Mouse (Mus musculus) neural tube, postnatal 0 days (tissue): ENCODE results near the gene Ttc25. TPM values are rescaled to one million over a fixed set of nuclear protein-coding genes. Genes with fewer than 3 reads are reported as not detected.

Experiments used
- polyA plus RNA-seq: library from polyadenylated mRNA; unstranded; fragments of >200 nt; fragmentation: Nextera tagmentation; extraction: Ambion mirVana; gene quantifications from 2 replicates; pipeline ENCODE4 v1.2.1, GENCODE M21; 2015

The Ttc25 gene
- 1.3 and 2.2 TPM in 2 replicates for polyA plus RNA-seq

GRCm38 (mm10) chr11:100544832-100545745 lies at the start of gene Ttc25:
Ttc25 (plus strand) TSS chr11:100545607.

GRCm38 (mm10) chr11:100527458-100528374 lies 17.7 kb upstream of the Ttc25 start, which contains the start of gene Acly:
Acly (minus strand) TSS chr11:100528000.

GRCm38 (mm10) chr11:100574708-100575483 lies 29.5 kb downstream of the Ttc25 start, which contains the start of gene Cnp:
Cnp (plus strand) TSS chr11:100574904.

GRCm38 (mm10) chr11:100618761-100619484 lies 73.5 kb downstream of the Ttc25 start, which contains the start of gene Nkiras2:
Nkiras2 (plus strand) TSS chr11:100619244.

GRCm38 (mm10) chr11:100619982-100620381 lies 74.6 kb downstream of the Ttc25 start, which contains the start of gene Dnajc7:
Dnajc7 (minus strand) TSS chr11:100620168.

Other genes with a start within 250 kb of the Ttc25 start
- 1,292 and 1,377 TPM in 2 replicates for gene Eif1, start 225.7 kb upstream of the Ttc25 start, polyA plus RNA-seq
- gene Gast, start 211.2 kb upstream of the Ttc25 start, polyA plus RNA-seq, result 0.59 TPM in 1 of 2 replicates, not detected in the other
- gene Hap1, start 189.5 kb upstream of the Ttc25 start, polyA plus RNA-seq, result 386 and 429 TPM in 2 replicates
- 30.2 and 33.8 TPM in 2 replicates for gene Jup, start 147.8 kb upstream of the Ttc25 start, polyA plus RNA-seq
- 21.1 and 21.9 TPM in 2 replicates for gene P3h4, start 130.8 kb upstream of the Ttc25 start, polyA plus RNA-seq
- 25.5 and 29.5 TPM in 2 replicates for gene Fkbp10, start 129.9 kb upstream of the Ttc25 start, polyA plus RNA-seq
- gene Nt5c3b, start 103.8 kb upstream of the Ttc25 start, polyA plus RNA-seq, result 99.7 and 103 TPM in 2 replicates
- 0.32 and 0.47 TPM in 2 replicates for gene Klhl10, start 103.7 kb upstream of the Ttc25 start, polyA plus RNA-seq
- 8.3 and 8.5 TPM in 2 replicates for gene Klhl11, start 72.9 kb upstream of the Ttc25 start, polyA plus RNA-seq
- gene Acly, start 17.6 kb upstream of the Ttc25 start, polyA plus RNA-seq, result 118 and 128 TPM in 2 replicates
- 170 and 228 TPM in 2 replicates for gene Cnp, start 29.3 kb downstream of the Ttc25 start, polyA plus RNA-seq
- 65.0 and 77.4 TPM in 2 replicates for gene Nkiras2, start 73.6 kb downstream of the Ttc25 start, polyA plus RNA-seq
- 208 and 230 TPM in 2 replicates for gene Dnajc7, start 74.6 kb downstream of the Ttc25 start, polyA plus RNA-seq
- 0.69 and 1.0 TPM in 2 replicates for gene Zfp385c, start 146.8 kb downstream of the Ttc25 start, polyA plus RNA-seq
- gene Dhx58, start 158.7 kb downstream of the Ttc25 start, polyA plus RNA-seq, result 2.3 and 2.5 TPM in 2 replicates
- 60.5 and 62.5 TPM in 2 replicates for gene Kat2a, start 166.9 kb downstream of the Ttc25 start, polyA plus RNA-seq
- gene Hspb9, start 168.2 kb downstream of the Ttc25 start, polyA plus RNA-seq, result 0.37 TPM in 1 of 2 replicates, not detected in the other
- 31.1 and 35.2 TPM in 2 replicates for gene Rab5c, start 192.6 kb downstream of the Ttc25 start, polyA plus RNA-seq
- 3.7 and 5.5 TPM in 2 replicates for gene Kcnh4, start 214.3 kb downstream of the Ttc25 start, polyA plus RNA-seq
- gene Hcrt, start 217.3 kb downstream of the Ttc25 start, polyA plus RNA-seq, result 0.76 and 1.3 TPM in 2 replicates
- gene Ghdc, start 225.3 kb downstream of the Ttc25 start, polyA plus RNA-seq, result 8.1 and 8.2 TPM in 2 replicates